8 mouse cellular contexts compared by ENCODE assay signal in genomic region chr8:72177346-72177925, GRCm38 (mm10). TPM values are rescaled to one million over a fixed set of nuclear protein-coding genes. Genes with fewer than 3 reads are reported as not detected.
DNase-seq lines count a peak whose midpoint lies in the region; ATAC-seq lines count a peak whose summit lies in the region.

No protein-coding gene starts in this region.

- peaks cover 91% of the 10 kb centered on the region for H3K36me3 ChIP-seq in embryonic facial prominence, embryonic 12.5 days
- peaks cover 96% of the 10 kb centered on the region for H3K36me3 ChIP-seq in kidney, embryonic 15.5 days
- H3K36me3 ChIP-seq in liver, embryonic 11.5 days (ENCODE audit: control insufficient read depth, insufficient read depth, low read length), result peaks cover 42% of the 10 kb centered on the region
- H3K36me3 ChIP-seq in splenic B cell, adult 2 months (ENCODE audit: control insufficient read depth, insufficient read depth, low read length, poor library complexity, severe bottlenecking), result peaks cover 31% of the 10 kb centered on the region

- DNase-seq in CD8-positive naive resting alpha-beta T cell, adult 2 months (ENCODE audit: low read depth in 2 of 2, low spot score in 2 of 2), result peak; percentile 67 to 79
- peak; percentile 20 to 46 for DNase-seq in adrenal gland, postnatal 4 days (ENCODE audit: low spot score in 2 of 2)
- DNase-seq in heart, adult 9 months (ENCODE audit: low spot score in 2 of 2), result peak; percentile 46 to 70
- DNase-seq in liver, embryonic 11.5 days (ENCODE audit: low spot score), result peak; percentile 48
- peak; percentile 66 to 80 for DNase-seq in natural killer cell, adult 2 months (ENCODE audit: low spot score in 2 of 2)
- peak; percentile 87 for DNase-seq in splenic B cell, adult 2 months (ENCODE audit: low read depth, low spot score)

- H3K4me3 ChIP-seq in embryonic facial prominence, embryonic 12.5 days, result no peak overlapping the region
- no peak overlapping the region for H3K4me3 ChIP-seq in kidney, embryonic 15.5 days (replicated peaks)
- H3K4me3 ChIP-seq in liver, embryonic 11.5 days (ENCODE audit: low read depth, low read length), result no peak overlapping the region

- no peaks in the 10 kb centered on the region for H3K9me3 ChIP-seq in embryonic facial prominence, embryonic 12.5 days
- H3K9me3 ChIP-seq in kidney, embryonic 15.5 days (replicated peaks), result no peaks in the 10 kb centered on the region
- no peaks in the 10 kb centered on the region for H3K9me3 ChIP-seq in liver, embryonic 11.5 days (ENCODE audit: control insufficient read depth, low read length)

- 66% methylated on average over 5 of the region's 5 CpGs for WGBS in embryonic facial prominence, embryonic 12.5 days
- WGBS in kidney, embryonic 15.5 days, result 67% methylated on average over 5 of the region's 5 CpGs
- WGBS in liver, embryonic 11.5 days, result 63% methylated on average over 5 of the region's 5 CpGs

- no peak overlapping the region for H3K27ac ChIP-seq in embryonic facial prominence, embryonic 12.5 days
- H3K27ac ChIP-seq in kidney, embryonic 15.5 days, result no peak overlapping the region
- H3K27ac ChIP-seq in liver, embryonic 11.5 days (ENCODE audit: low read depth, low read length), result no peak overlapping the region

- peak; percentile 36; the same call in 1 of the 2 replicates for ATAC-seq in embryonic facial prominence, embryonic 12.5 days (ENCODE audit: insufficient number of reproducible peaks, insufficient read depth, low FRiP score, low TSS enrichment)
- 0 out of 2 replicates have a peak, but pooled peaks have one; percentile 17 for ATAC-seq in kidney, embryonic 15.5 days (replicated peaks; ENCODE audit: low FRiP score)
- peak; percentile 42 for ATAC-seq in liver, embryonic 11.5 days (replicated peaks; ENCODE audit: low FRiP score)

- H3K4me2 ChIP-seq in embryonic facial prominence, embryonic 12.5 days (replicated peaks), result no peak overlapping the region
- no peak overlapping the region for H3K4me2 ChIP-seq in kidney, embryonic 15.5 days
- no peak overlapping the region for H3K4me2 ChIP-seq in liver, embryonic 11.5 days

- no peaks in the 10 kb centered on the region for H3K4me1 ChIP-seq in embryonic facial prominence, embryonic 12.5 days
- H3K4me1 ChIP-seq in kidney, embryonic 15.5 days, result no peaks in the 10 kb centered on the region
- H3K4me1 ChIP-seq in liver, embryonic 11.5 days (replicated peaks; ENCODE audit: control insufficient read depth, insufficient read depth, low read length), result no peaks in the 10 kb centered on the region

- H3K9ac ChIP-seq in embryonic facial prominence, embryonic 12.5 days, result no peak overlapping the region
- H3K9ac ChIP-seq in kidney, embryonic 15.5 days, result no peak overlapping the region
- H3K9ac ChIP-seq in liver, embryonic 11.5 days (ENCODE audit: low read depth, low read length), result no peak overlapping the region

- H3K27me3 ChIP-seq in embryonic facial prominence, embryonic 12.5 days, result no peaks in the 10 kb centered on the region
- no peaks in the 10 kb centered on the region for H3K27me3 ChIP-seq in kidney, embryonic 15.5 days
- no peaks in the 10 kb centered on the region for H3K27me3 ChIP-seq in liver, embryonic 11.5 days (replicated peaks; ENCODE audit: control insufficient read depth, insufficient read depth, low read length)
- H3K27me3 ChIP-seq in splenic B cell, adult 2 months (ENCODE audit: control insufficient read depth, insufficient read depth, low read length, poor library complexity, severe bottlenecking), result no peaks in the 10 kb centered on the region

RNA-seq across cellular contexts. Expression of gene Hsh2d, which starts 12.0 kb away (rescaled TPM):
- total RNA-seq in adrenal gland, postnatal 4 days (2021), result not detected
- polyA plus RNA-seq in embryonic facial prominence, embryonic 12.5 days (2016; fragmentation: Nextera tagmentation; extraction: Ambion mirVana), result not detected in 2 replicates
- polyA plus RNA-seq in kidney, embryonic 15.5 days (2015; fragmentation: Nextera tagmentation; extraction: Ambion mirVana), result 0.08 TPM in 1 of 2 replicates, not detected in the other
- 0.18 and 0.29 TPM in 2 replicates for polyA plus RNA-seq in liver, embryonic 11.5 days (2014; fragmentation: Nextera tagmentation; extraction: Ambion mirVana)

RNA-seq across cellular contexts. Expression of gene Rab8a, which starts 16.4 kb away (rescaled TPM):
- total RNA-seq in adrenal gland, postnatal 4 days (2021), result 10 to 100 TPM; 64.1 to 67.7 TPM
- 120 and 123 TPM in 2 replicates for polyA plus RNA-seq in embryonic facial prominence, embryonic 12.5 days (2016; fragmentation: Nextera tagmentation; extraction: Ambion mirVana)
- polyA plus RNA-seq in kidney, embryonic 15.5 days (2015; fragmentation: Nextera tagmentation; extraction: Ambion mirVana), result 126 and 128 TPM in 2 replicates
- polyA plus RNA-seq in liver, embryonic 11.5 days (2014; fragmentation: Nextera tagmentation; extraction: Ambion mirVana), result 90.5 and 92.5 TPM in 2 replicates

RNA-seq across cellular contexts. Expression of gene Cib3, which starts 35.2 kb away (rescaled TPM):
- total RNA-seq in adrenal gland, postnatal 4 days (2021), result not detected
- polyA plus RNA-seq in embryonic facial prominence, embryonic 12.5 days (2016; fragmentation: Nextera tagmentation; extraction: Ambion mirVana), result not detected in 2 replicates
- polyA plus RNA-seq in kidney, embryonic 15.5 days (2015; fragmentation: Nextera tagmentation; extraction: Ambion mirVana), result not detected in 2 replicates
- polyA plus RNA-seq in liver, embryonic 11.5 days (2014; fragmentation: Nextera tagmentation; extraction: Ambion mirVana), result not detected in 2 replicates

RNA-seq across cellular contexts. Expression of gene Gm11034, which starts 36.0 kb away (rescaled TPM):
- not detected for total RNA-seq in adrenal gland, postnatal 4 days (2021)
- polyA plus RNA-seq in embryonic facial prominence, embryonic 12.5 days (2016; fragmentation: Nextera tagmentation; extraction: Ambion mirVana), result not detected in 2 replicates
- polyA plus RNA-seq in kidney, embryonic 15.5 days (2015; fragmentation: Nextera tagmentation; extraction: Ambion mirVana), result not detected in 2 replicates
- polyA plus RNA-seq in liver, embryonic 11.5 days (2014; fragmentation: Nextera tagmentation; extraction: Ambion mirVana), result not detected in 2 replicates

RNA-seq across cellular contexts. Expression of gene Fam32a, which starts 42.1 kb away (rescaled TPM):
- total RNA-seq in adrenal gland, postnatal 4 days (2021), result 10 to 100 TPM; 67.3 to 72.7 TPM
- polyA plus RNA-seq in embryonic facial prominence, embryonic 12.5 days (2016; fragmentation: Nextera tagmentation; extraction: Ambion mirVana), result 73.3 and 77.0 TPM in 2 replicates
- 73.0 and 74.0 TPM in 2 replicates for polyA plus RNA-seq in kidney, embryonic 15.5 days (2015; fragmentation: Nextera tagmentation; extraction: Ambion mirVana)
- polyA plus RNA-seq in liver, embryonic 11.5 days (2014; fragmentation: Nextera tagmentation; extraction: Ambion mirVana), result 59.7 and 64.2 TPM in 2 replicates

Comparison
In these comparisons a context has a peak if more than half of its experiments do, and no peak if none do; other contexts are left out.
1. DNase-seq: peak in every context shown above with its lines; median percentile 87 in splenic B cell, adult 2 months; 73 in CD8-positive naive resting alpha-beta T cell, adult 2 months; 73 in natural killer cell, adult 2 months; 58 in heart, adult 9 months; 48 in liver, embryonic 11.5 days; 33 in adrenal gland, postnatal 4 days.